Mouse (Mus musculus) adrenal gland, postnatal 14 days (tissue): ENCODE measurements at regions not wholly inside any gene's neighbourhood (a gene's known extent, or its start where the extent isn't known, plus 50 kb on each side); places are given as distances from the start of the nearest gene placed in this dataset.

Experiments
- DNase-seq: peaks from one replicate; pipeline ENCODE4 v3.0.0; 2021; ENCODE audit warnings: mixed read lengths

DNA sequence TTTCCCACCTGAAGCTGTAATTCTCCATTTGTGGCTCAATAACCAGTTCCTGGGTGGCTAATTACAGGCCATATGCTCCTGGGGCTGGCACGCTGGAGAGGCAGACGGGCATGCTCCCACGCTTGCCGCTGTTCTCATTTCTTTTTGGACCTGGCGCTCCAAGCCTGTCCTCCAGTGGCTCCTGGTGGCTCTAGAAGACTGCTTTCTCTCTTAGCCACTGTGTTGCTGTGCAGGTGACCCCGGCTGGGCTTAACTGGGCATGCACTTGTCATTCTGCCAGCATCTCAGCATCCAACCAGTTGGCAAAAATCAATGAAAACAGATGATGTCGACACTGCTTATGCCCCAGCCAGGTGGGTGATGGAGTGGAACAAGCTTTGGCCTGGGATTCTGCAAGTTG, 1944.6 kb upstream of the Lrrc6 start:
- DNase-seq, result no peak

DNA sequence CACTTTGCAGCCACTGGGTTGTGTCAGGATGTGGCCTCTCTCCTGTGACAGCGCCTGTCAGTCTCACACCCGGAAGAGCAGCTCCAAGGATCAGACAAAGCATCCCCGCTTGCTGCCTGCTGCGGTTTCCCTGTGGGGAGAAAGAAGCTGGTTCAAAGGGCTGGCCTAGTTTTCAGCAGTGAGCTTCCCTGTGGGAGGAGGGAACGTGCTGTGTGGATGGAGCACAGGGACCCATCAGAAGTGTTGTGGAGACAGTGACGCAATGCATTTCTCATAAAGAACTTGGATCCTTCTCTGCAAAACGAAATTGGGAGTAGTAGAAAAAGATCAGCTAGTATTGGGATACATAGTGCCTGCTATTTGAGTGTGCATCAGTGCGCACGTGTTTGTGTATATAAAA, 1939.9 kb upstream of the Lrrc6 start:
- DNase-seq, result no peak

DNA sequence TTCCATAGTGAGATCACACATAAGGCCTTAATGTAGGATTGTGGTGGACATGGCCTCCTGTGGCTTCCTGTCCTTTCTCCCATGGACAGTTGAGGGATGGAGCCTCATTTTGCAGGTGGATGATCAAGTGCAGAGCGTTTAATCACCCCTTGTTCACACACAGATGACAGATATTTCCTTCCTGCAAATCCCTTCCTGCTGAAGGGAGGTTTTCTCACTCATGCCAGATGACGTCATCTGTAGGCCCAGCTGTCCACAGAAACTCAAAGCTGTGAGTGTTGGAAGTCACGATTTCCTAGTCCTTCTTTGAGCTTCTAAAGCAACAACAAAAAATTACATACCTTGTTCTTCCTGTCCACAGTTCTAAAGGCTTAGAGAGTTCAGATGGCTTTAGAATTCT, 1935.3 kb upstream of the Lrrc6 start:
- no peak for DNase-seq

DNA sequence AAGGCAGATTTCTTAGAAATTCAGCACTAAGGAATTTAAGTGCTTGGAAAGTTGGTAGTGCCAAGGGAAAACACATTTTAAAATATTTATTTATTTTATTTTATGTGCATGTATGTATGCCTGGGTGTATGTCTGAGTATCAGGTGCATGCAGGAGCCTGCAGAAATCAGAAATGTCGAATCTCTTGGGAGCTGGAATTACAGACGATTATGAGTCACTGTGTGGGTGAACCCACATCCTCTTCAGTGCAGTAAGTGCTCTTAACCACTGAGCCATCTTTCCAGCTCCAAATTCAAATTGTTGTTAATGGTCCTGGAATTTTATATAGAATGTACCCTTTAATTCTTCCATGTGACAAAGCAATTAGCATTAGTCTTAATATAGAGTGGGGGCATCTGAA, 1930.5 kb upstream of the Lrrc6 start:
- DNase-seq, result no peak

DNA sequence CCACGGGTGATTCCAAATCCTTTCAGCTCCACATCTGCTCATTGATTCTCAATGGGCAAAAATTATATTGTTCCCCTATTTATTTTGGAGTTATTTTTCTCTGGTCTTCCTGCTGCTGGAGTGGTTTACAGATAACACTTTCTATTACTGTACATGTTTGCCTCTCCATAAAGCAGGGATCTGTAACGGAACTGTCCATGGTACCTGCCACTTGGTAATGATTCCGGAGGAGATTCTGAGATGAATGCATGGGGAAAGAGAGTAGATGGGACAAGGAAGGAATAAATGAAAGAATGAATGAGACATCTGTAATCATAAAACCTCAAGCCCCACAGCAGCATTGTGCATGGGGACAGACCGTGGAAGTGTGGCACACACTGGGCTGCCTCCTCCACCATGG, 1929.8 kb upstream of the Lrrc6 start:
- peak; percentile 52 for DNase-seq

DNA sequence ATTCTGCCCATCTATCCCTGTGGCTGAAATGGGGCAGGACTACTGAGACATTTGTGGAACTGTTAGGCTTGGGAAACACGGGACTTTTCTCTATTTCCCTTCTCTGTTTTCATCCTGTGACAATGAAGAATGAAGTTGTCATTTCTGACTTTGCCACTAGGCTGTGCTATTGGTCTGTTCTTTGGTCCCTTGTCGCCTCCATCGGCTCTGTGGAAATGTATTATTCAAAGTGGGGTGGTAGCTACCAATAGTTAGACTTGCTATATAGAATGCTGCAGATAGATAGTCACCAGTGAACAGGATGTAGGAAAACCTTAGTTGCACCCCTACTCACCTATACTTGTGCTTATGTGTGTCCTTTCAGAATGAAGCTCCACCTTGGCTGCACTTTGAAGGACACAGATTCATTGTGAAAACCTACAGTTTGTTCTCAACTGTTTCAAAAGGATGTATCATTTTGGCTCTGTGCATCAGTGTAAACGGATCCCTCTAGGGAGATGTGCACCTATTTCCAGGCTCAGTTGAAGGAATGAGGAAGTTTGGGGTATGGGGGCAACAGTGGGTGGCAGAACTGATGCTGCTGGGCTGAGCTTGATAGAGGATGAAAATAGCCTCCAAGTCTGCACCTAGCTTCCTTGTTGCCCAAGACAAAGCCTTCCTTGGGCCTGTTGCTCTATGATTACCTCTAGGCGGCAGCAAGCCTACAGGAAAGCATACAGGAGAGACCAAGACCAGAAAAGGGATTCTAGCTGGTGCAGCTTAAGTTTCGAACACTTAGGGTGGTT, 1927.9 kb upstream of the Lrrc6 start:
- peak; percentile 56 for DNase-seq

DNA sequence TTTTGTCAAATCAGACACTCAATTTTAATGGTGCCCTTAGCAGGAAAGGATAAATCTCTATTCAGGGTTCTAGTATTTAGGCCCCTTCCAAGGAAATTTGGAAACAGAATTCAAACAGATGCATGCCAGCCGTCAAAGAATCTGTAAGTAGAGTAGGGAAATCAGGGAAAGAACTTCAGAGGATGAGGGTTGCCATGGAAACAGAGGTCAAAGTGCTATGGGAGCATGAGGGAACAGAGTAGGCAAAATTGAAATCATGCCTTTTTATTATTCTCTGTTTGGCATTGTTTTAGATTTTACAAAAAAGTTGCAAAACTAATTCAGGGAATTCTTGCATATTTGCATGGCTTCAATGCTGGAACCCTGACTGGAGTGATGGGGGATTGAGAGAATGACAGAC, 1916.4 kb upstream of the Lrrc6 start:
- no peak for DNase-seq

DNA sequence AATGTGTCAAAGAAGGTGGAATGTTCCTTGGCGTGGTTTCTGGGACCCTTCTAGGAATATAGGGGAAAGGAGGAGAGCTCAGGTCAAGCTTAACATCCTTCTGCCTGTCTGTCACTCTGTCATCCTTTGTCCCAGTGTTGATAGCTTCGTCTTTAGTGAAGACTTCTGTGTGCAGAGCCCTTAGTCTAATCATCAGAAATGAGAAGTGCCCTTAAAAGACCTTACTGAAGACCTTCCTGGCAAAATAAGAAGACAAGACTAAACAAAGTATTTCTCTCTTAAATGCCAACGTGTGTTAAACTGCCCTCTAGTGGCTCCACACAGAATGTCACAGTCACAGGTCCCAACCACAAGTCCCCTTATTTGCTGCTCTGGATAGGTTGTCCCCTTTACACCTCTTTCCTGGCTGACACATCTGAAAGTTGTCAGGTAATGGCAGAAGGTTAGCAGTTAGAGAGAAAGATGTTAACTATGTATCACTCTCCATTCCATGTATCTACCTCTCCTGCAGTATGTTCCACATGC, 1914.8 kb upstream of the Lrrc6 start:
- peak; percentile 53 for DNase-seq

DNA sequence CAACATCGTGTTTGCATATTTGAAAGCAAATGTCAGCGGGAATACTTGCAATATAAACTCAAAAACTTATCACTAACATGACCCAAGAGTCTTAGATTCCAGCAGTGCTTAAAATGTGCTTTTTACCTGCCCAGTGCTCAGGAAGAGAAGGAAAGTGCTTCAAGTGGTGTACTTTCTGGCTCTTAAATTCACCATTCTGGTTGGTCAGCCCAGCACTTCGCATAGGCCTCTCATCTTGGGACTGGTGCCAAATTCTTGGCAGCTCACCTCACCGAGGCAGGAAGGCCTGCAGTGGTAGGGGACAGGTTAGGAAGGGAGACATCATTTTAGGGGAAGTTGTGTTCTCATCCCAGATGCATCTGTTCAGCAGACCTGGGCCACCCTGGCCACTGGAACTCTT, 1913.3 kb upstream of the Lrrc6 start:
- no peak for DNase-seq

DNA sequence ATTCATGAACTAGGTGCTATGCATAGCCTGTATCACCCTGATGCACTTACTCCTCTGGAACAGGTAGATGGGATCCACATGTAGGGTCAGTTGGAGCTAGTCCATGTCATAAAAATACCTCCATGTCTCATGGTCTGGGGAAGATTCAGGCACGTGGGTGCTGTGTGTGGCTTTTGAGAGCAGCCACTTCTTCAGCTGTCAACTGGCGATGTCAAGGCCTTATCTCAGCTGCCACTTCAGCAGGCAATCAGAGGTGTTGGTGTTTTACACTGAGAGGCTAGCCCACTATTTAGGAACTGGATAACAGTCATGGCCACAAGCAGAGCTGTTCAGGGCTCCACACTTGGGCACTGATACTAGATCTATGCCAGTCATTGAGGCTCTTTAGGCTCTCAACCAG, 1912.0 kb upstream of the Lrrc6 start:
- DNase-seq, result no peak

DNA sequence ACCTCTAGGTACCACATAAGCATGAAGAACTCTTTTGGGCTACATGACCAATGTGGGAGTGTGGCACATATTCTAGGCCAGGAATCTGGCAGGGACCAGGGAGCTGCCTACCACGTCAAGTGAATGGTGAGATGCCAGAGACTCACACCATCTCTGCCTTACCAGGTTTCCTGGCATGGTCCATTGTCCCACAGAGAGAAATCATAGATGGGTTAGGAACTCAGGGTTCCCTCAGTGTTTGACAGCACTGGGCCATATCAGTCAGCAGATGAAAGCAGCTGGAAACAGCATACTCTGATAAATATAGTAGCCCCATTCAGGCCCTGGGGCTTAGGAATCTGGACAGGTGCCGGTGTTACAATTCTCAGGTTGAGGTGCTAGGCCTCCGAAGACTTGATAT, 1911.4 kb upstream of the Lrrc6 start:
- DNase-seq, result no peak

DNA sequence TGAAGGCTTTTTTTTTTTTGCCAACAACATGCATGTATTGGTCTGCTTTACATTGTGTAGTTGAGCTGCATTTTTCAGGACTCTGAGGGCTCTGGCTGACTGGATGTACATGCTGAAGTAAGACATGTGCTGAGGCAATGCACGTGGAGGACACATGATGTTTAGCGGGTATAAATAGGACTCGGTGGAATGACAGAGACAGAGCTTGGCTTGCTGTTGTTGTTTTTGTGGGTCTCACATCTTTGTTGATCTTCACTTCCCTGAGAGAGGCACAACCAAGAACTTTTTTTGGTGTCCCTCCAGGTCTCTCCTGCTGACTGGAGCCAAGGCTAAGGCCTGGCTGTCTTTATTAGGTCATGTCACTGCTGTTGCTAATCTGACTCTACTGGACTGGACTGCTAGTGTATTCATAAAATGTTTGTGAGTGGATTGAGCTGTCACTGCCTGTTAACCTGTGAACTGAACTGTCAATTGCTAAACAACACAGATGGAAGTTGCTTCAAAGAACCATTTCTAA, 1902.9 kb upstream of the Lrrc6 start:
- DNase-seq, result no peak

DNA sequence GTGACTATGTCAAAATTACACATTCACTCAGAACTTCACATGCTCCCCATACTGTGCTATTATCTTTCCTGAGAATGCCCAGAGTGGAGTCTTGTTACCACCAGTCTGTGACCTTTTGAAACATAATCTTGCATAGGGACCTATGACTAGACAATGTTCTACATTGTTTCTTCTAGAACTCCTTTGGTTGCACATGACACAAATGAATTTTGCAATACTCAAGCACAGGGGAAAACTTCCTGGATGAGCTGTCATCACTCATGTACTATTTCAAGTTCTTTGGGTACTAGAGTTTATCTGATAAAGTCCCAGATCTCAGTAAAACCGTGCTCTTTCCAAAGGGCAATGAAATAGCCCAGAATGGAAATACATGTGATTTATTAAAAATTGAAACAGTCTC, 1901.0 kb upstream of the Lrrc6 start:
- DNase-seq, result no peak

DNA sequence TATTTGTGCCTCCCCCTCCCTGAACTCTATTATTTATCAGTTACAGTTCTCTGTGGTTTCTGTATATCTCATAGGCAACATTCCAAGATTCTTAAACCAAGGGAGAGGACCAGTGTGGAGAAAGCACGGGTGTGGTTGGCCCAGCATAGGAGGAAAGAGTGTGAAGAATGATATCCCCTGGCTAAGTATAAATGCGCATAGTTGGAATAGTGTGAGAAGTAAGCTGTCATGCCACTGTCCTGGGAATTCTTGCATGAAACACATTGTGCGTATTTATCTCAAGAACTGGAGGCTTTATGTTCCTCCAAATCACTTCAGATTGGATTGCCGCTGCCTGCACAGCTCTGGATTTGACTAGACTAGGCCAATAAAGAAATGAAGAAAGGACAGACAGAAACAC, 1900.3 kb upstream of the Lrrc6 start:
- DNase-seq, result no peak

DNA sequence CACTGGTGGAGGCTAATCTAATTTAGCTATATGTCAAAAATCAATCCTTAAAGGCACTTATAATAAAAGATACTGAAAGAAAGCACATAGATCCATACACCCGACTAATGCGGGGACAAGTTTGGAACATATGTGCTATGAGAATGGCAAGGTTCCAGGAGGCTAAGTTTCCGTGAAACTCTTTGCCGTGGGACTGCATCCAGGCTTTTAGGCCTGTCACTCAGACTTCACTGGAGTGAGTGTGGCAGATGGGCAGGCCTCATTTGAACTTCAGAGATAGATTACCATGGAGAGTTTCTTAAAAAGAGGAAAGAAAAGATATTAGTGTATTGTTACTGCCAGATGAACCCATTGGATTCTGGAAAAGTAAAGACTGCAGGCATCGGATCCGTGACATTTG, 1895.9 kb upstream of the Lrrc6 start:
- DNase-seq, result no peak

DNA sequence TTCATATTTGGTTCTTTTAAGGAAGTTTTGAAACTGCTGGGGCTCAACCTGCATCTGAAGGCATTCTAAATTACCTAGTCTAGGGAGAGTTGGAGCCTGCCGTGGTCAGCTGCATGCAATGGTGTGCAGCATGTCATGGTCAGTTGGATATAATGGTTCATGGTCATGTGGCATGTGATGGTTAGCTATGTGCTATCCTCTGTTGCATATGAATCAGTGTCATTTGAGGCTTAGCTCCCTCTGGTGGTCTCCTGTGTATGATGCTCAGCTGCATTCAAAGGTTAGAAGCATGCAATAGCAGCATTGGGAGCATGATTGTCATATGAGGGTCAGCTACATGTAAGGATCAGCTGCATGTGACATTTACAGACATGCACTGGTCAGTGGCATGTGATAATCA, 1894.0 kb upstream of the Lrrc6 start:
- peak; percentile 38 for DNase-seq

DNA sequence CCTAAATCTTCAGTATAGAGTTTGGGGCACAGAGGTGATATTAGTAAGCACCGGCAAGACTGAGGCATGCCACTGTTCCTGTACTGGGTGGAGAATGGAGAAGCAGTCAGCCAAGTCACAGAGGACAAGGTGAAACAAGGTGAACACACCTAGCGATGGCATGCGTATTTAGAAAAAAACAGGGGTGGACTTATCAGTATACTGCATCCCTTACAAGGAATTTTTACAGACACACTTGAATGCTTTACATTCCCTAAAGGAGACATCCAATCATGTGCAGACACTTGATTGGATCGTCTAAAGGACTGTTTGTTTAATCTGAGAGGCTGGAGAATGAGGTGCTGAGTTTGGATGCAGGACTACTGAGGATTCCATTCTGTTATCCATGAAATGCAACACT, 1893.4 kb upstream of the Lrrc6 start:
- no peak for DNase-seq

DNA sequence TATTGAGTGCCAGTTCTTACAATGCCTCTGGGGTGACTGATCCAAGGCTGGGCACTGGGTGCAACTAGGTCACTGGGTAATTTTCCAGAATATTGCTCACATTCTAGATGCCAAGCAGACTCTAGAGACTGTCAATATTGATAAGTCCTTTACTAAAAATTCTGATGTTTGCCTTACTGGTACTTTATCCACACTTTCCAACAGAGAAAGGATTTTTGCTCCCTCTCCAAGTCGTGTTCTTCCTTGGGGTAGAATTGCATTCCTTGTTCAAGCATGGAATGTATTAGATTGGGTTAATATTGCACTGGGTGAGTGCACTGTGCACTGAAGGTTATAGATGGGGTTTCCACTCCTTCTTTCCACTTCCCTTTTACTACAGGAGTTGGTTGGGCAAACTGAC, 1891.0 kb upstream of the Lrrc6 start:
- DNase-seq, result no peak

DNA sequence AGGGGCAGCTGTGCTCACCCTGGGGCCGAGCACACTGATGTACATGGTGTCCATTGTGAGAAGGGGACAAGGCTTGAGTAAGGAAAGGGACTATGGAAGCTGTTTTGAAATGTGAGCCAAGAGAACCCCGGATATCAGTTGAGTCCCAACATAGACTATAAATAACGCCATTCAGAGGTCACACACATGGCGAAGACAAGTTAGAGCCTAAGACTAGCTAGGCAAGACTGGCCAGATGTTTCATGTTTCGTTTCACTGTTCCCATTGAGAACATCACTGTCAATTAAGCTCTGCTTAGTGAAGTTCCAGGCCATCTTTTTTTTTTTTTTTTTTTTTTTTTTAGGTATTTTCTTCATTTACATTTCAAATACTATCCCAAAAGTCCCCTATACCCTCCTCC, 1889.1 kb upstream of the Lrrc6 start:
- no peak for DNase-seq

DNA sequence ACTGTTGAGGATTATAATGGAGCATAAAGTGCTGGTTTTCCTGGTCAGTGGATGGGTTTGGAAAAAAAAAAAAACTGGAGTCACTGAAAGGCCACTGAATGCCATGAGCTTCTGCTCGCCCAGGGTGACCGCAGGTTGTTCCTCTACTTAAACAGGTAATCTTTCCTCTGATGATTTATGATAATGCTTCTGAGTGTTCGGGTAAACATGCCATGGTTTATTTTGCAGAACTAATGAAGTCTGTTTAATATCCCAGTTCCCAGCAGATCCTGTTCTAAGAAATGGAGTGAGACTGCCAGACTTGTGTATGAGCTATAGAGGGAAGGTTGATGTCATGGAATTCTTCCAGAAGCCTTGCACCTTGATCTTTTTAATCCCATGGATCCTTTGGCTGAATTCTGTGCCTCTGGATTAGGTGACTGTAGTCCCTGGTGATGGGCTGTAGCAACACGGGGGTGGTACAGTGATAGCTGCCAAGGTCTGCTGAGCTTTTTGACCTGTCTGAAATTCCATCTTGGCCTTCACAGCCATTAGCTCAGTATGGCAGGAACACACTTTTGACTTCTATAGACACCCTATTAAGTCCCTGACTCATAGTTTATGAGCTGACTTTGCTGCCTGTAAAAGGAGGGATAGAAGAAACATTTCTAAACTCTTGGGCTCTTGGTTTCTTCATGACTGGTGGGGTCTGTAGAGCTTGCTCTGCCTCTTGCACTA, 1886.8 kb upstream of the Lrrc6 start:
- DNase-seq, result no peak

DNA sequence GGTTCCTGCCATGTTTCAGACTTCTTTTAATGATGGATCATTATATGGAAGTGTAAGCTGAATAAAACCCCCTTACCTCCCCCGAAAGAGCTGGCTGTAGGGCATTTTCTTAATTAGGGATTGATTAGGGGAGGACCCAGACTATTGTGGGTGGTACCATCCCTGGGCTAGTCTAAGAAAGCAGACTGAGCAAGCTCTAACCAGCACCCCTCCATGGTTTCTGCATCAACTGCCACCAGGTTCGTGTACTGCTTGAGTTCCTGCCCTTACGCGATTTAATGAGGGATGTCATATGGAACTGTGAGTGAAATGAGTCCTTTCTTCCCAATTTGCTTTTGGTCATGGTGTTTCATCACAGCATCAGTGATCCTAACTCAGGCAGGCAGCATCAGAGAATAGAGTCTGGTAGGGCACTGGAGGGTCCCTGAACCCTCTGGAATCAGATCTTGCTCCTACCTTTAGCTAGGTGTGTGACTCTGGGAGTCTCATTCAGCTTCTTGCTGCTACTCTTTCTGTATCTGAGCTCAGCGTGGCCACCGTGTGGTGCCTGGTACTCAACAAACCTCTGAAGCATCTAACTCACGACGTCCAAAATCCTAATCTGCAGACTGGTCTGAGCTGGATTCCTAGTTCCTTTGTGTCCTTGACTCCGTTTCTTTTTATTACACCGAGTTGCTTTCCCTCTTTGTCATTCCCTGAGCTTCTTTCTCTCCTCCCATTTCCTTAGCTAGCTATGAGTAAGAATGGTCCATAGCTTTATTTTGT, 1884.0 kb upstream of the Lrrc6 start:
- DNase-seq, result no peak

DNA sequence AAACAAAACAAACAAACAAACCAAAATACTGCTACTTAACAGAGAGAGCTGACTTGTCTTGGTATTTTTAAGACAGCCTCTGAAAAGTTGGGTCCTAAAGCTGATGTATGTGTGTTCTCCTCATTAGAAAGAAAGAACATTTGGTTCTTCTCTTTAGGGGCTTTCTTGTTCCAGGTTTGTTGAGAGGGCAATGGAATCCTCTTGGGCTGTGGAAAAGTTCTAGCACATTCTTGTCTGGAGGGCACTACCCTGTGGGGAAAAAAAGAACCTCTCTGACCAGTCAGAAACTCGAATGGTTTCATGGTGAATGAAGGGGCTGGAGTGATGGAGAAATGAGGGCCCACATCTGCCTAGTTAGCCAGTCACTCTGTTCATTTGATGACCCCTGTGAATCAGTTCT, 1874.5 kb upstream of the Lrrc6 start:
- DNase-seq, result no peak

DNA sequence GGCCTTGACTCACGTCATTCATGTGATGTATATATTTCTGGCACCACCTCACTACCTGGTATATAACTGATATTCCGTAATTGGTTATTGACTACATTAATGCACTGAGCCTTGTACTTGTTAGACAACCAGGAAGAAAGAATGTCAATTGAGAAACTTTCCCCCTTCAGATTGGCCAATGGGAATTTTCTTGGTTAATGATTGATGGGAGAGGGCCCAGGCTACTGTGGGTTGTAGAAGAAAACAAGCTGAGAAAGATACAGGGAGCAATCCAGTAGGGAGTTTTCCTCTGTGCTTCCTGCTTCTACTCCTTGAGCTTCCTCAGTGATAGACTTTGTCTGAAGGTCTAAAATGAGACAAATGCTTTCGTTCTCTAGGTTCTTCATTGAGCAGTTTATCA, 1866.1 kb upstream of the Lrrc6 start:
- no peak for DNase-seq
